In the genomic region with DNA sequence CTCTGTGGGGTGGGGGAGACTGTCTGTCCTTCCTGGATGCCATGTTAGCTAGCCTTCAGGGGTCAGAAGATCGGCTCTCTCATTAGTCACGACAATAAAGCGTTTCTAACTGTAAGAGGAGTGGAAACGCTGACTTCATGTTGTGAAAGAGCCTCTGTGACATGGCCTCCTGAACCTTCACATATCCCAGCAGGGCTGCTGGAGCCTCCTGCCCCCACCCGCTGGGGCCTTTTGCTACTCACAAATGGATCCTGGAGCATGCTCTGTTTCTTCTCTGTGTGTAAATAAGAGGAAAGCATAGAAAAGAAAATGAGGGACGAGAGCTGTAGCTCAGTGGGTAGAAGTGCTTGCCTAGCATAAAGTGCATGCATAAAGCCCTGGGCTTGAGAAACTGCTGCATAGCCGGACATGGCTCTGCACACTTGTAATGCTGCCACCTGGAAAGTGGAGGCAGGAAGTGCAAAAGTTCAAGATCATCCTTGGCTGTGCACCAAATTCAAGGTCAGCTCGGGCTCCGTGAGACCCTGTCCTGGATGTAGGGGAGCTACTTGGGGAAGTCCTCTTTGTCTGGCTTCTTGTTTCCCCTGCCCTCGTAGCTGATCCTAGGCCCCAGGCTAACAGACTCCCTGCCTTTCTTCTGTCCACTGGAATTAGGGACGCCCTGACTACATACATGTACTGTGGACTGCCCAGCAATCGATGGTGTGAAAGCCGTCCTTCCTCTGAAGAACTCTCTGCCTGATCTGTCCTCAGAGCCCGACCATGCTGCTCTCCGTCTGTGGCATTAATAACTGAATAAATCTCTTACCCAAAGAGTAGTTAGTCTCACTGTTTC, we compare ENCODE assay signal across 8 mouse cellular contexts.
DNase-seq lines count a peak whose midpoint lies in the region; ATAC-seq lines count a peak whose summit lies in the region.

No protein-coding gene starts in this region.

- H3K36me3 ChIP-seq in embryonic facial prominence, embryonic 15.5 days = peaks cover 95% of the 10 kb centered on the region
- peaks cover 43% of the 10 kb centered on the region for H3K36me3 ChIP-seq in intestine, embryonic 15.5 days
- H3K36me3 ChIP-seq in liver, embryonic 15.5 days (replicated peaks) = peaks cover 18% of the 10 kb centered on the region

- ATAC-seq in embryonic facial prominence, embryonic 15.5 days (ENCODE audit: insufficient number of reproducible peaks, low FRiP score, low TSS enrichment, low read depth) = no peak
- peak; percentile 71 for ATAC-seq in intestine, embryonic 15.5 days
- peak; percentile 56 for ATAC-seq in liver, embryonic 15.5 days (ENCODE audit: insufficient read depth)

- no peak overlapping the region for H3K9ac ChIP-seq in embryonic facial prominence, embryonic 15.5 days
- H3K9ac ChIP-seq in intestine, embryonic 15.5 days = no peak overlapping the region
- no peak overlapping the region for H3K9ac ChIP-seq in liver, embryonic 15.5 days

- no peaks in the 10 kb centered on the region for H3K27me3 ChIP-seq in embryonic facial prominence, embryonic 15.5 days
- no peaks in the 10 kb centered on the region for H3K27me3 ChIP-seq in intestine, embryonic 15.5 days (replicated peaks)
- no peaks in the 10 kb centered on the region for H3K27me3 ChIP-seq in liver, embryonic 15.5 days

- H3K4me3 ChIP-seq in embryonic facial prominence, embryonic 15.5 days (replicated peaks) = no peak overlapping the region
- H3K4me3 ChIP-seq in intestine, embryonic 15.5 days (replicated peaks) = no peak overlapping the region
- no peak overlapping the region for H3K4me3 ChIP-seq in liver, embryonic 15.5 days (replicated peaks)

- peaks cover 50% of the 10 kb centered on the region for H3K4me1 ChIP-seq in embryonic facial prominence, embryonic 15.5 days
- peaks cover 23% of the 10 kb centered on the region for H3K4me1 ChIP-seq in intestine, embryonic 15.5 days (replicated peaks)
- peaks cover 8% of the 10 kb centered on the region for H3K4me1 ChIP-seq in liver, embryonic 15.5 days (replicated peaks)

- no peaks in the 10 kb centered on the region for H3K9me3 ChIP-seq in embryonic facial prominence, embryonic 15.5 days (replicated peaks)
- H3K9me3 ChIP-seq in intestine, embryonic 15.5 days = no peaks in the 10 kb centered on the region
- no peaks in the 10 kb centered on the region for H3K9me3 ChIP-seq in liver, embryonic 15.5 days (replicated peaks)

- H3K4me2 ChIP-seq in embryonic facial prominence, embryonic 15.5 days (replicated peaks) = no peak overlapping the region
- H3K4me2 ChIP-seq in intestine, embryonic 15.5 days (replicated peaks) = no peak overlapping the region
- H3K4me2 ChIP-seq in liver, embryonic 15.5 days = no peak overlapping the region

- 38% methylated on average over 15 of the region's 15 CpGs for WGBS in embryonic facial prominence, embryonic 15.5 days
- WGBS in intestine, embryonic 15.5 days = 32% methylated on average over 15 of the region's 15 CpGs
- WGBS in liver, embryonic 15.5 days (ENCODE audit: insufficient replicate concordance) = 60% methylated on average over 15 of the region's 15 CpGs

- peak overlapping the region; percentile 74 for H3K27ac ChIP-seq in embryonic facial prominence, embryonic 15.5 days (replicated peaks)
- H3K27ac ChIP-seq in intestine, embryonic 15.5 days = peak overlapping the region; percentile 78
- H3K27ac ChIP-seq in liver, embryonic 15.5 days (replicated peaks) = peak overlapping the region; percentile 48

- DNase-seq in ovary, adult 18-20 months (ENCODE audit: low spot score) = peak; percentile 29
- no peak for DNase-seq in ovary, postnatal 10 days (ENCODE audit: low spot score)
- peak; percentile 53 for DNase-seq in retina, postnatal 1 day
- no peak for DNase-seq in urinary bladder, adult 18-20 months (ENCODE audit: low spot score in 2 of 2)
- no peak for DNase-seq in right cerebral cortex, postnatal 4 days

Comparison
In these comparisons a context has a peak if more than half of its experiments do, and no peak if none do; other contexts are left out.
1. DNase-seq: peak in ovary, adult 18-20 months (single experiment) and retina, postnatal 1 day (single experiment); none in ovary, postnatal 10 days (single experiment), urinary bladder, adult 18-20 months (0 of 2) and right cerebral cortex, postnatal 4 days (single experiment).
2. Peak in every context shown above with its lines, with median percentiles within 50 percentile points of each other: H3K27ac ChIP-seq.